Mouse (Mus musculus) kidney, postnatal 0 days (tissue): ENCODE results near the gene Scmh1. TPM values are rescaled to one million over a fixed set of nuclear protein-coding genes. Genes with fewer than 3 reads are reported as not detected.

ENCODE experiments used
- ATAC-seq: fragments of 200-750 bp; cut with Nextera tagmentation; replicated peaks from 2 replicates; pipeline ENCODE4 v1.8.0; 2017; ENCODE audit warnings: low read depth, moderate number of reproducible peaks, moderate TSS enrichment, moderate library complexity; ENCODE audit not compliant: low FRiP score
- DNase-seq: peaks from one replicate; pipeline ENCODE4 v3.0.0-alpha.2; 2016; ENCODE audit warnings: low spot score
- H3K27ac ChIP-seq: fragments of 300-500 bp; sonication (generic); 2 replicates; pipeline ENCODE4 v1.5.1; 2014; ENCODE audit warnings: mild to moderate bottlenecking
- H3K27me3 ChIP-seq: fragments of 300-500 bp; sonication (generic); 2 replicates; pipeline ENCODE4 v1.6.1; 2014; ENCODE audit warnings: low read length, mixed read lengths; ENCODE audit not compliant: insufficient read depth
- H3K36me3 ChIP-seq: fragments of 300-500 bp; sonication (generic); 2 replicates; pipeline ENCODE4 v1.6.1; 2014; ENCODE audit warnings: low read length, mixed read lengths; ENCODE audit not compliant: insufficient read depth
- H3K4me1 ChIP-seq: fragments of 300-500 bp; sonication (generic); replicated peaks from 2 replicates; pipeline ENCODE4 v1.6.1; 2014; ENCODE audit warnings: antibody characterized with exemption, low read length, mixed read lengths; ENCODE audit not compliant: insufficient read depth
- H3K4me2 ChIP-seq: fragments of 300-500 bp; sonication (generic); 2 replicates; pipeline ENCODE4 v1.6.1; 2014; ENCODE audit warnings: mild to moderate bottlenecking, low read length, moderate library complexity, mixed read lengths
- H3K4me3 ChIP-seq: fragments of 300-500 bp; sonication (generic); replicated peaks from 2 replicates; pipeline ENCODE4 v1.5.1; 2014; ENCODE audit warnings: low read depth, low read length
- H3K9ac ChIP-seq: fragments of 300-500 bp; sonication (generic); 2 replicates; pipeline ENCODE4 v1.6.1; 2014; ENCODE audit warnings: low read depth, low read length
- H3K9me3 ChIP-seq: fragments of 300-500 bp; sonication (generic); replicated peaks from 2 replicates; pipeline ENCODE4 v1.6.1; 2016; ENCODE audit warnings: low read length, inconsistent platforms, mixed read lengths
- CTCF ChIP-seq: IDR thresholded peaks from 2 replicates; pipeline ENCODE4 v1.5.1; 2016; ENCODE audit warnings: antibody characterized with exemption, low read depth, mild to moderate bottlenecking, moderate library complexity
- whole genome bisulfite sequencing: fragments of 180-500 bp; shearing (Covaris S2); extraction: QIAGEN DNeasy Blood & Tissue Kit; methylation state at CpG from one replicate; pipeline ENCODE4 v1.1.7; 2014; 5-methylcytosine and 5-hydroxymethylcytosine counted together
- polyA plus RNA-seq: library from polyadenylated mRNA; unstranded; fragments of >200 nt; fragmentation: Nextera tagmentation; extraction: Ambion mirVana; gene quantifications from 2 replicates; pipeline ENCODE4 v1.2.1, GENCODE M21; 2015

Scmh1 gene
- polyA plus RNA-seq, 1 experiment from 2014 or later, result 26.1 TPM

GRCm38 (mm10) chr4:120522351-120522750 is 117.3 kb downstream of the Scmh1 start:
- Histone ChIP-seq H3K36me3 (peaks cover 39% of the 10 kb centered on the region), H3K4me1 (no peaks in the 10 kb centered on the region), H3K9me3 (no peaks in the 10 kb centered on the region), H3K4me3 (no peak overlapping the region), H3K9ac (no peak overlapping the region), H3K27me3 (no peaks in the 10 kb centered on the region), H3K4me2 (no peak overlapping the region), H3K27ac (no peak overlapping the region)
- no peak for ATAC-seq
- TF ChIP-seq CTCF, result no peak
- DNase-seq, result no peak
- 95% methylated on average over 4 of the region's 4 CpGs for WGBS

- no peak overlapping the region for H3K27ac ChIP-seq
- H3K36me3 ChIP-seq, result peaks cover 45% of the 10 kb centered on the region
- DNase-seq, result no peak
- no peaks in the 10 kb centered on the region for H3K4me1 ChIP-seq
- no peak overlapping the region for H3K4me3 ChIP-seq
- no peak overlapping the region for H3K4me2 ChIP-seq
- no peaks in the 10 kb centered on the region for H3K9me3 ChIP-seq
- WGBS, result 91% methylated on average over 3 of the region's 3 CpGs
- H3K9ac ChIP-seq, result no peak overlapping the region
- H3K27me3 ChIP-seq, result no peaks in the 10 kb centered on the region
- no peak for TF ChIP-seq CTCF
- no peak for ATAC-seq
These were observed 118.0 kb downstream of the Scmh1 start for GRCm38 (mm10) chr4:120523092-120523491.

- H3K9ac ChIP-seq, result no peak overlapping the region
- ATAC-seq, result no peak
- H3K4me1 ChIP-seq, result no peaks in the 10 kb centered on the region
- 80% methylated on average over 9 of the region's 9 CpGs for WGBS
- no peak overlapping the region for H3K4me2 ChIP-seq
- H3K27me3 ChIP-seq, result no peaks in the 10 kb centered on the region
- no peak for DNase-seq
- H3K36me3 ChIP-seq, result peaks cover 53% of the 10 kb centered on the region
- no peak for TF ChIP-seq CTCF
- H3K4me3 ChIP-seq, result no peak overlapping the region
- no peak overlapping the region for H3K27ac ChIP-seq
- H3K9me3 ChIP-seq, result no peaks in the 10 kb centered on the region
These were observed 123.1 kb downstream of the Scmh1 start for GRCm38 (mm10) chr4:120528171-120528570.

GRCm38 (mm10) chr4:120531986-120532385 is 126.9 kb downstream of the Scmh1 start, which contains the start of gene Slfnl1:
Gene Slfnl1 (plus strand): TSS chr4:120532231.
- Histone ChIP-seq H3K4me2 (no peak within 1 kb of the TSS), H3K27ac (no peak within 1 kb of the TSS), H3K4me1 (no peaks in the 10 kb centered on the region), H3K27me3 (no peaks in the 10 kb centered on the region), H3K4me3 (no peak within 1 kb of the TSS), H3K36me3 (peaks cover 24% of the 10 kb centered on the region; the same call in 1 of the 2 replicates), H3K9me3 (no peaks in the 10 kb centered on the region), H3K9ac (no peak within 1 kb of the TSS)
- ATAC-seq, result no peak
- no peak for DNase-seq
- TF ChIP-seq CTCF, result no peak
- 85% methylated on average over 6 of the region's 6 CpGs for WGBS

- Histone ChIP-seq H3K4me3 (no peak overlapping the region), H3K9ac (no peak overlapping the region), H3K36me3 (peaks cover 46% of the 10 kb centered on the region), H3K4me1 (no peaks in the 10 kb centered on the region), H3K27ac (no peak overlapping the region), H3K27me3 (no peaks in the 10 kb centered on the region), H3K9me3 (no peaks in the 10 kb centered on the region), H3K4me2 (no peak overlapping the region)
- no peak for TF ChIP-seq CTCF
- DNase-seq (no peak), ATAC-seq (0 out of 2 replicates have a peak, but pooled peaks have one; percentile 19)
- 91% methylated on average over 10 of the region's 10 CpGs for WGBS
These were observed 133.6 kb downstream of the Scmh1 start for GRCm38 (mm10) chr4:120538664-120539063.

GRCm38 (mm10) chr4:120544896-120545295 is 139.8 kb downstream of the Scmh1 start:
- ATAC-seq, result no peak
- no peaks in the 10 kb centered on the region for H3K9me3 ChIP-seq
- 90% methylated on average over 1 of the region's 1 CpGs for WGBS
- H3K36me3 ChIP-seq, result peaks cover 77% of the 10 kb centered on the region
- no peak overlapping the region for H3K4me3 ChIP-seq
- no peaks in the 10 kb centered on the region for H3K27me3 ChIP-seq
- no peak for TF ChIP-seq CTCF
- H3K9ac ChIP-seq, result no peak overlapping the region
- H3K4me2 ChIP-seq, result no peak overlapping the region
- H3K27ac ChIP-seq, result no peak overlapping the region
- H3K4me1 ChIP-seq, result no peaks in the 10 kb centered on the region
- DNase-seq, result no peak

GRCm38 (mm10) chr4:120556592-120556991 is 151.5 kb downstream of the Scmh1 start:
- peaks cover 44% of the 10 kb centered on the region for H3K36me3 ChIP-seq
- H3K27me3 ChIP-seq, result no peaks in the 10 kb centered on the region
- no peak overlapping the region for H3K9ac ChIP-seq
- no peak for TF ChIP-seq CTCF
- H3K4me3 ChIP-seq, result no peak overlapping the region
- no peaks in the 10 kb centered on the region for H3K9me3 ChIP-seq
- ATAC-seq, result no peak
- no peak overlapping the region for H3K4me2 ChIP-seq
- no peaks in the 10 kb centered on the region for H3K4me1 ChIP-seq
- no peak overlapping the region for H3K27ac ChIP-seq
- 91% methylated on average over 6 of the region's 6 CpGs for WGBS
- DNase-seq, result no peak
